Mouse (Mus musculus) myocyte (in vitro differentiated cells): ENCODE data around the gene Rsph9.

Source experiments
- CEBPB ChIP-seq: IDR thresholded peaks from 2 replicates; pipeline ENCODE4 v1.6.1; 2011; ENCODE audit warnings: mild to moderate bottlenecking, moderate library complexity; ENCODE audit not compliant: poor library complexity, insufficient read depth, severe bottlenecking
- E2F4 ChIP-seq: IDR thresholded peaks from one replicate; pipeline ENCODE4 v1.6.1; 2011; ENCODE audit warnings: mild to moderate bottlenecking, control low read depth, moderate library complexity; ENCODE audit not compliant: insufficient read depth
- POLR2A ChIP-seq: IDR thresholded peaks from one replicate; pipeline ENCODE4 v1.6.1; 2011; ENCODE audit warnings: low read depth, mild to moderate bottlenecking, control low read depth, moderate library complexity; ENCODE audit not compliant: insufficient read length
- POLR2AphosphoS2 ChIP-seq: IDR thresholded peaks from one replicate; pipeline ENCODE4 v1.6.1; 2011; ENCODE audit warnings: low read depth, control low read depth; ENCODE audit not compliant: insufficient read length
- TCF12 ChIP-seq: IDR thresholded peaks from one replicate; pipeline ENCODE4 v1.6.1; 2011; ENCODE audit warnings: mild to moderate bottlenecking, control low read depth; ENCODE audit not compliant: poor library complexity, insufficient read depth, severe bottlenecking
- USF1 ChIP-seq: IDR thresholded peaks from one replicate; pipeline ENCODE4 v1.6.1; 2011; ENCODE audit warnings: low read depth, mild to moderate bottlenecking, control low read depth, moderate library complexity

DNA sequence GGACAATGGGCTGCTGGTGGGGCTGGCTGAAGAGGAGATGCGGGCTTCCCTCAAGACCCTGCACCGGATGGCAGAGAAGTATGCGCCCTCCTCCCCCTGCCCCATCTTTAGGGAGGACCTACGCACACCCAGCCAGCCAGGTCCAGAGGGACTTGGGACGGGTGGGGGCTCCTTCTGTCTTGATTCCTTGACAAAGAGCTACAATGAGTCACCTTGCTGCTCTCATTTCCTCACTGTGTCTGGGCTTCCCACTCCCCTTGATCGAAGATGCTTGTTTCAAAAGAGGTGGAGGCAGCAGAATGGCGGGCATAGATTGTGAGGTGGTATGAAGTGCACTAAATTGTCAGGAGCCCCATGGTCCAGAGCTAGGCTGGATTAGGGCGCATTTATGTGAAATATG lies 20.3 kb upstream of the Rsph9 start:
- TF ChIP-seq USF1 (no peak), CEBPB (no peak), E2F4 (no peak), POLR2A (no peak), POLR2AphosphoS2 (no peak), TCF12 (no peak)
